Mouse (Mus musculus): ENCODE data around the gene Spo11.

Spo11 gene

GRCm38 (mm10) chr2:173034998-173035397, 57.5 kb downstream of the Spo11 start:
- DNase-seq (ENCODE audit: low read depth): no peak

- no peak for DNase-seq (ENCODE audit: low read depth)
Measured at GRCm38 (mm10) chr2:173035653-173036052, 58.2 kb downstream of the Spo11 start.

- no peak for DNase-seq (ENCODE audit: low read depth)
Measured at GRCm38 (mm10) chr2:173036055-173036454, 58.6 kb downstream of the Spo11 start.

GRCm38 (mm10) chr2:173036611-173037010, 59.1 kb downstream of the Spo11 start:
- DNase-seq (ENCODE audit: low read depth): no peak

GRCm38 (mm10) chr2:173037347-173037746, 59.8 kb downstream of the Spo11 start:
- DNase-seq (ENCODE audit: low read depth): no peak

GRCm38 (mm10) chr2:173037827-173038607, 60.5 kb downstream of the Spo11 start:
- DNase-seq (ENCODE audit: low read depth): no peak

DNA sequence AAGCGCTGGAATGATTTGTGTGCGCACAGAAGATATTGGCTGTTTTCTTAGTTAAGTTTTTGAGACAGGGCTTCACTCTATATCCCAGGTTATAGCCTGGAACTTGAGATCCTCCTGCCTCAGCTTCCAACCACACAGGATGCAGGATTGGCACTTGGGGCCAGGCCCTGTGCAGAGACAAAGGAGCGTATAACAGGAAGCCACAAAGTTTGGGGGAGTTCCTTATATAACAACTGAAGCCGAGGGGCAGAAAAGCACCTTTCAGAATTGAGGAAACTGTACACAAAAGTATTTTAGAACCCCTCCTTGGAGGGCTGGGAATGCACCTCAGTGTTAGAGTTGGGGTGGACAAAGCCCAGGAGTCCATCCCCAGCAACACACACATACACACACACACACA, 61.5 kb downstream of the Spo11 start:
- DNase-seq (ENCODE audit: low read depth): no peak

DNA sequence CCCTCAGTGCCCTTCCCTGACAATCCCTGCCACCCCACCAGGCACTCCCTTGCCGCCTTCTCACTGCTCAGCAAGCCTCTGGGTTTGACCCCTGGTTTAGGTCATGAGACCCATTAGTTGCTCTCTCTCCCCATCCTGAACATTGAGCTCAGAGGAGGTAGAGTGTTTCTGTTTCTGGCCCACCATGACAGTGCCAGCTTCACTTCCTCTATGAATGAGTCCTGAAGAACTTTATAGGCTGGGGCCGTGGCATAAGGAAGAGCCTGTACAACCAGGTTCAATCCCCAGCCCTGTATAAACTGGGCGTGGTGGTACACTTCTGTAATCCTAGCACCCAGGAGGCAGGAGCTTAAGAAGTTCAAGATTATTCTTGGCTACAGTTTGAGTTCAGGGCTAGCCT, 63.3 kb downstream of the Spo11 start:
- DNase-seq (ENCODE audit: low read depth): no peak

DNA sequence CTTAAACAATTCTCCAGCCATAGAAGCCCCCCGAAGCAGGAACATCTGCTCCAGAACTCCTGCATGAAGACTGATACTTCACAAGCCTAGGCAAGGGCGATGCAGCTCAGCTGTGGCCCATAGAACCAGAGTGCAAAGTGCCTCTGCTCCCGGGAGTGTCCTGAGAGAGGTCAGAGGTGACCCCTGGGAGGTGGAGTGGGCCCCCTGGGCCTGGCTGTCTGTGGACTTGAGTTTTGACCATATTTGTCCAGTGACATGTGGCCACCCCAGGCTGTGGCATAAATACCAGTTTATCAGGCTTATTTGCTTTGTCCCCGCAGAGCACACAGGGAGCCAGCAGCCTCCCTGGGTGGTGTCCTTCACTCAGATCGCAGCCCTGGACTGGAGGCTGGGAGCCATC, 63.7 kb downstream of the Spo11 start:
- no peak for DNase-seq (ENCODE audit: low read depth)

- DNase-seq (ENCODE audit: low read depth): no peak
Measured at GRCm38 (mm10) chr2:173041893-173042292, 64.4 kb downstream of the Spo11 start.

GRCm38 (mm10) chr2:173042504-173043162, 65.1 kb downstream of the Spo11 start:
- DNase-seq (ENCODE audit: low read depth): no peak
